Mouse (Mus musculus): ENCODE data around the gene Gm17364.
"Not testable (repeated sequence)": the region's sequence is repeated elsewhere in the genome, so short reads cannot be mapped to it uniquely, and the experiment has no call there.

The Gm17364 gene

GRCm38 (mm10) chr13:41251667-41252066, 22.1 kb downstream of the Gm17364 start:
- no peak for DNase-seq (ENCODE audit: low read depth, low spot score)

GRCm38 (mm10) chr13:41251232-41251631, 22.5 kb downstream of the Gm17364 start:
- not testable (repeated sequence) for DNase-seq (ENCODE audit: low read depth, low spot score)

- peak; percentile 13 for DNase-seq (ENCODE audit: low read depth, low spot score)
Measured at GRCm38 (mm10) chr13:41250318-41250981, 23.3 kb downstream of the Gm17364 start.

GRCm38 (mm10) chr13:41249538-41250317, 24.0 kb downstream of the Gm17364 start, which contains the start of gene Smim13:
Gene Smim13 (plus strand): TSS chr13:41249844.
- DNase-seq (ENCODE audit: low read depth, low spot score): peak; percentile 96

- no peak for DNase-seq (ENCODE audit: low read depth, low spot score)
Measured at GRCm38 (mm10) chr13:41248751-41249520, 24.8 kb downstream of the Gm17364 start.

GRCm38 (mm10) chr13:41244306-41244830, 29.4 kb downstream of the Gm17364 start:
- DNase-seq (ENCODE audit: low read depth, low spot score): no peak

- DNase-seq (ENCODE audit: low read depth, low spot score): no peak
Measured at GRCm38 (mm10) chr13:41241557-41241956, 32.2 kb downstream of the Gm17364 start.

- DNase-seq (ENCODE audit: low read depth, low spot score): no peak
Measured at GRCm38 (mm10) chr13:41238805-41239130, 35.0 kb downstream of the Gm17364 start.

- DNase-seq (ENCODE audit: low read depth, low spot score): no peak
Measured at GRCm38 (mm10) chr13:41238035-41238804, 35.6 kb downstream of the Gm17364 start.

GRCm38 (mm10) chr13:41235845-41236741, 37.7 kb downstream of the Gm17364 start:
- no peak for DNase-seq (ENCODE audit: low read depth, low spot score)

- no peak for DNase-seq (ENCODE audit: low read depth, low spot score)
Measured at GRCm38 (mm10) chr13:41235181-41235580, 38.6 kb downstream of the Gm17364 start.

GRCm38 (mm10) chr13:41233241-41233640, 40.5 kb downstream of the Gm17364 start:
- DNase-seq (ENCODE audit: low read depth, low spot score): no peak

GRCm38 (mm10) chr13:41232209-41232608, 41.6 kb downstream of the Gm17364 start:
- no peak for DNase-seq (ENCODE audit: low read depth, low spot score)

GRCm38 (mm10) chr13:41231389-41231983, 42.3 kb downstream of the Gm17364 start:
- no peak for DNase-seq (ENCODE audit: low read depth, low spot score)

- DNase-seq (ENCODE audit: low read depth, low spot score): no peak
Measured at GRCm38 (mm10) chr13:41230256-41230655, 43.5 kb downstream of the Gm17364 start.

GRCm38 (mm10) chr13:41228060-41228459, 45.7 kb downstream of the Gm17364 start:
- DNase-seq (ENCODE audit: low read depth, low spot score): no peak

- no peak for DNase-seq (ENCODE audit: low read depth, low spot score)
Measured at GRCm38 (mm10) chr13:41226513-41226912, 47.3 kb downstream of the Gm17364 start.
